In the genomic region with DNA sequence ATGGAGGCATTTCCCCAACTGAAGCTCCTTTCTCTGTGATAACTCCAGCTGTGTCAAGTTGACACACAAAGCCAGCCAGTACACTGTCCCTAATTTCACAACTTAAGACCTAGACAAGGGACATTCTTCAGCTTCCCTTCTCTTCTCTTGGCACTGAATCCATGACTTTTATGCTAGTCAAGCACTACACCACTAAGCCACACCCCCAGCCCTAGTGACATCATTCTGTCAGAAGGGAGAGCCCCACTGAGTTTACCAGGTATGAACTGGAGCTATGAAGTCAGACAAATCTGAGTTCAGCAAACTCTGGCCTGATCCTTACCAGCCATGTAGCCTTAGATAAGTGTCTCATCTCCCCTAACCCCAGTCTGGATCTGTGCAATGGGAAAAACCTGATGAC, we compare ENCODE assay signal across 25 mouse cellular contexts. TPM values are rescaled to one million over a fixed set of nuclear protein-coding genes. Genes with fewer than 3 reads are reported as not detected.
"Had no signal": no experiment of that assay in that cellular context is flagged by ENCODE, and none has a peak within 500 bp of the region (broad histone marks: within the 10 kb centered on the region; RNA-seq: fewer than 3 reads in every experiment).

No protein-coding gene starts in this region.

- H3K4me2 ChIP-seq: heart, embryonic 11.5 days; heart, embryonic 13.5 days; heart, embryonic 15.5 days; hindbrain, embryonic 12.5 days; hindbrain, embryonic 14.5 days; intestine, embryonic 15.5 days; limb, embryonic 12.5 days; liver, embryonic 11.5 days; liver, embryonic 13.5 days had no signal

- H3K4me3 ChIP-seq: gastrocnemius, adult 2 months; heart, adult 2 months; heart, embryonic 13.5 days; heart, embryonic 15.5 days; hindbrain, embryonic 10.5 days; hindbrain, embryonic 12.5 days; intestine, embryonic 15.5 days; layer of hippocampus, adult 2 months; left cerebral cortex, adult 2 months; limb, embryonic 10.5 days; limb, embryonic 12.5 days; liver, embryonic 13.5 days had no signal

- H3K27me3 ChIP-seq: heart, embryonic 13.5 days; heart, embryonic 15.5 days; hindbrain, embryonic 12.5 days; intestine, embryonic 15.5 days; limb, embryonic 12.5 days; liver, embryonic 13.5 days had no signal

- H3K9ac ChIP-seq: heart, embryonic 13.5 days; heart, embryonic 15.5 days; hindbrain, embryonic 12.5 days; hindbrain, embryonic 14.5 days; intestine, embryonic 15.5 days; limb, embryonic 12.5 days; liver, embryonic 13.5 days had no signal

- H3K27ac ChIP-seq: gastrocnemius, adult 2 months; heart, adult 2 months; heart, embryonic 13.5 days; heart, embryonic 15.5 days; hindbrain, embryonic 10.5 days; hindbrain, embryonic 12.5 days; hindbrain, embryonic 14.5 days; intestine, embryonic 15.5 days; layer of hippocampus, adult 2 months; left cerebral cortex, adult 2 months; limb, embryonic 10.5 days; limb, embryonic 12.5 days; liver, embryonic 13.5 days had no signal

- H3K36me3 ChIP-seq: heart, embryonic 13.5 days; heart, embryonic 15.5 days; hindbrain, embryonic 10.5 days; hindbrain, embryonic 12.5 days; intestine, embryonic 15.5 days; limb, embryonic 10.5 days; limb, embryonic 12.5 days; liver, embryonic 13.5 days had no signal

- DNase-seq: gastrocnemius, adult 2 months; gastrocnemius, postnatal 10 days; gastrocnemius, postnatal 25 days; heart, adult 2 months; heart, postnatal 4 days; kidney, adult 18-20 months; kidney, adult 8-10 months; kidney, postnatal 10 days; kidney, postnatal 25 days; kidney, postnatal 4 days; liver; liver, embryonic 13.5 days had no signal

- H3K4me1 ChIP-seq: heart, embryonic 13.5 days; heart, embryonic 15.5 days; intestine, embryonic 15.5 days; liver, embryonic 13.5 days had no signal

- H3K9me3 ChIP-seq: heart, embryonic 13.5 days; heart, embryonic 15.5 days; hindbrain, embryonic 10.5 days; hindbrain, embryonic 12.5 days; intestine, embryonic 15.5 days; limb, embryonic 10.5 days; limb, embryonic 12.5 days; liver, embryonic 13.5 days had no signal

RNA-seq across cellular contexts. Expression of a gene that starts 6.9 kb away (rescaled TPM):
- total RNA-seq: granulocyte monocyte progenitor cell, adult 5-6 weeks had no signal
